Mouse (Mus musculus) liver, adult 2 months (tissue): ENCODE results near the gene Nup107. TPM values are rescaled to one million over a fixed set of nuclear protein-coding genes. Genes with fewer than 3 reads are reported as not detected.

Experiments used
- DNase-seq: peaks from one replicate; pipeline ENCODE4 v3.0.0-alpha.2; 2011; ENCODE audit warnings: low read depth, low spot score; ENCODE audit errors: extremely low read depth
- H3K27ac ChIP-seq: fragments of 200-500 bp; replicated peaks from 2 replicates; pipeline ENCODE4 v1.5.1; 2012; ENCODE audit warnings: low read depth, mild to moderate bottlenecking, control low read depth, inconsistent platforms, low read length; ENCODE audit not compliant: insufficient read depth
- H3K27me3 ChIP-seq: fragments of 200-500 bp; 2 replicates; pipeline ENCODE4 v1.6.1; 2012; ENCODE audit warnings: mild to moderate bottlenecking, moderate library complexity, low read length, inconsistent platforms; ENCODE audit not compliant: control insufficient read depth, insufficient read depth
- H3K36me3 ChIP-seq: fragments of 200-500 bp; 2 replicates; pipeline ENCODE4 v1.6.1; 2012; ENCODE audit warnings: low read length, inconsistent platforms; ENCODE audit not compliant: control insufficient read depth, insufficient read depth
- H3K4me1 ChIP-seq: fragments of 200-500 bp; 2 replicates; pipeline ENCODE4 v1.6.1; 2011; ENCODE audit warnings: low read length; ENCODE audit not compliant: control insufficient read depth, insufficient read depth
- H3K4me3 ChIP-seq: fragments of 200-500 bp; 2 replicates; pipeline ENCODE4 v1.5.1; 2011; ENCODE audit warnings: low read depth, mild to moderate bottlenecking, control low read depth, low read length, moderate library complexity; ENCODE audit not compliant: insufficient read depth
- H3K79me2 ChIP-seq: fragments of 200-500 bp; 2 replicates; pipeline ENCODE4 v1.6.1; 2012; ENCODE audit warnings: inconsistent platforms, mild to moderate bottlenecking, low read length, moderate library complexity; ENCODE audit not compliant: control insufficient read depth, insufficient read depth
- H3K9ac ChIP-seq: fragments of 200-500 bp; 2 replicates; pipeline ENCODE4 v1.6.1; 2012; ENCODE audit warnings: low read depth, mild to moderate bottlenecking, control low read depth, inconsistent platforms, low read length
- CTCF ChIP-seq: fragments of 200-500 bp; IDR thresholded peaks from 2 replicates; pipeline ENCODE4 v1.5.1; 2011; ENCODE audit warnings: low read depth, low read length, control low read depth
- POLR2A ChIP-seq: fragments of 200-500 bp; IDR thresholded peaks from 2 replicates; pipeline ENCODE4 v1.6.1; 2011; ENCODE audit warnings: low read length, control low read depth; ENCODE audit not compliant: insufficient read depth; ENCODE audit errors: extremely low read depth
- WGBS: fragments of 180-500 bp; shearing (Covaris S2); methylation state at CpG from one replicate; pipeline ENCODE4 v1.1.7; 2018; 5-methylcytosine and 5-hydroxymethylcytosine counted together
- polyA plus RNA-seq: library from polyadenylated mRNA; depleted of rRNA; stranded (reverse); fragments of >200 nt; gene quantifications from 2 replicates; pipeline ENCODE4 v1.2.3, GENCODE M21; 2012
- total RNA-seq: library from RNA; depleted of rRNA; stranded (reverse); fragments of >200 nt; gene quantifications from 2 replicates; pipeline ENCODE4 v1.2.3, GENCODE M21; 2014

The Nup107 gene
- total and polyA plus RNA-seq, 2 experiments = 1.8 to 4.1 TPM

GRCm38 (mm10) chr10:117714928-117715500, 77.5 kb downstream of the Nup107 start:
- Histone ChIP-seq H3K27ac (no peak overlapping the region), H3K36me3 (no peaks in the 10 kb centered on the region), H3K9ac (no peak overlapping the region), H3K79me2 (no peaks in the 10 kb centered on the region; the same call in 1 of the 2 replicates), H3K27me3 (no peaks in the 10 kb centered on the region), H3K4me3 (no peak overlapping the region), H3K4me1 (peaks cover 18% of the 10 kb centered on the region)
- 75% methylated on average over 4 of the region's 4 CpGs for WGBS
- TF ChIP-seq POLR2A = no peak
- no peak for TF ChIP-seq CTCF
- no peak for DNase-seq

- Histone ChIP-seq H3K9ac (no peak overlapping the region), H3K4me1 (peaks cover 18% of the 10 kb centered on the region), H3K27ac (no peak overlapping the region), H3K27me3 (no peaks in the 10 kb centered on the region), H3K36me3 (no peaks in the 10 kb centered on the region), H3K79me2 (no peaks in the 10 kb centered on the region; the same call in 1 of the 2 replicates), H3K4me3 (no peak overlapping the region)
- WGBS = 82% methylated on average over 3 of the region's 3 CpGs
- no peak for TF ChIP-seq POLR2A
- TF ChIP-seq CTCF = no peak
- no peak for DNase-seq
Observed at GRCm38 (mm10) chr10:117714048-117714545, 78.4 kb downstream of the Nup107 start.

- TF ChIP-seq POLR2A (no peak), CTCF (no peak)
- H3K4me1 ChIP-seq = peaks cover 18% of the 10 kb centered on the region
- no peak overlapping the region for H3K27ac ChIP-seq
- H3K27me3 ChIP-seq = no peaks in the 10 kb centered on the region
- H3K36me3 ChIP-seq = no peaks in the 10 kb centered on the region
- H3K4me3 ChIP-seq = no peak overlapping the region
- H3K9ac ChIP-seq = no peak overlapping the region
- 98% methylated on average over 8 of the region's 8 CpGs for WGBS
- peaks cover 4% of the 10 kb centered on the region; the same call in 1 of the 2 replicates for H3K79me2 ChIP-seq
- DNase-seq = no peak
Observed at GRCm38 (mm10) chr10:117713466-117713865, 79.0 kb downstream of the Nup107 start.

GRCm38 (mm10) chr10:117712871-117713270, 79.6 kb downstream of the Nup107 start:
- Histone ChIP-seq H3K36me3 (no peaks in the 10 kb centered on the region), H3K27ac (no peak overlapping the region), H3K4me1 (peaks cover 14% of the 10 kb centered on the region), H3K27me3 (no peaks in the 10 kb centered on the region), H3K9ac (no peak overlapping the region), H3K4me3 (no peak overlapping the region), H3K79me2 (peaks cover 4% of the 10 kb centered on the region; the same call in 1 of the 2 replicates)
- DNase-seq = no peak
- TF ChIP-seq CTCF (no peak), POLR2A (no peak)
- WGBS = 96% methylated on average over 9 of the region's 9 CpGs

- TF ChIP-seq CTCF = no peak
- no peak for TF ChIP-seq POLR2A
- peaks cover 11% of the 10 kb centered on the region for H3K4me1 ChIP-seq
- H3K36me3 ChIP-seq = peaks cover 3% of the 10 kb centered on the region
- peaks cover 4% of the 10 kb centered on the region; the same call in 1 of the 2 replicates for H3K79me2 ChIP-seq
- no peak overlapping the region for H3K9ac ChIP-seq
- H3K27me3 ChIP-seq = no peaks in the 10 kb centered on the region
- H3K27ac ChIP-seq = no peak overlapping the region; the same call in 1 of the 2 replicates
- no peak overlapping the region for H3K4me3 ChIP-seq
- 75% methylated on average over 9 of the region's 9 CpGs for whole genome bisulfite sequencing
- DNase-seq = peak; percentile 61
Observed at GRCm38 (mm10) chr10:117712191-117712754, 80.2 kb downstream of the Nup107 start.

GRCm38 (mm10) chr10:117711408-117711807, 81.1 kb downstream of the Nup107 start:
- Histone ChIP-seq H3K27me3 (no peaks in the 10 kb centered on the region), H3K4me3 (peak overlapping the region; percentile 58; the same call in 1 of the 2 replicates), H3K27ac (peak overlapping the region; percentile 66), H3K9ac (no peak overlapping the region), H3K4me1 (peaks cover 11% of the 10 kb centered on the region), H3K79me2 (peaks cover 9% of the 10 kb centered on the region; the same call in 1 of the 2 replicates), H3K36me3 (peaks cover 7% of the 10 kb centered on the region)
- peak; percentile 65 for DNase-seq
- TF ChIP-seq CTCF = no peak
- 21% methylated on average over 5 of the region's 5 CpGs for WGBS
